Mouse (Mus musculus): Measurements from ENCODE around the gene Morn2.

The Morn2 gene

GRCm38 (mm10) chr17:80324521-80324920 lies 34.5 kb downstream of the Morn2 start:
- DNase-seq: no peak

- DNase-seq: no peak
These were observed 35.5 kb downstream of the Morn2 start for GRCm38 (mm10) chr17:80325456-80325855.

GRCm38 (mm10) chr17:80326431-80326830 lies 36.4 kb downstream of the Morn2 start:
- DNase-seq: no peak

GRCm38 (mm10) chr17:80332386-80332785 lies 42.4 kb downstream of the Morn2 start:
- DNase-seq: no peak

GRCm38 (mm10) chr17:80345277-80345676 lies 55.3 kb downstream of the Morn2 start:
- DNase-seq: no peak

GRCm38 (mm10) chr17:80346591-80347125 lies 56.7 kb downstream of the Morn2 start:
- DNase-seq: peak; percentile 8

Data from kidney, adult 9 months (tissue).